Mouse (Mus musculus) midbrain, postnatal 0 days (tissue): ENCODE measurements at regions not wholly inside any gene's neighbourhood (a gene's known extent, or its start where the extent isn't known, plus 50 kb on each side); places are given as distances from the start of the nearest gene placed in this dataset.

ENCODE experiments used
- ATAC-seq: fragments of 200-750 bp; cut with Nextera tagmentation; 2 replicates; pipeline ENCODE4 v1.8.0; 2017; ENCODE audit warnings: moderate number of reproducible peaks, mild to moderate bottlenecking, moderate TSS enrichment, moderate library complexity; ENCODE audit not compliant: low FRiP score
- DNase-seq: peaks from one replicate; pipeline ENCODE4 v3.0.0-alpha.2; 2015; ENCODE audit warnings: low spot score
- H3K27ac ChIP-seq: fragments of 300-500 bp; sonication (generic); 2 replicates; pipeline ENCODE4 v1.5.1; 2014; ENCODE audit warnings: low read depth, mild to moderate bottlenecking, low read length, mixed read lengths
- H3K27me3 ChIP-seq: fragments of 300-500 bp; sonication (generic); 2 replicates; pipeline ENCODE4 v1.6.1; 2014; ENCODE audit warnings: low read length, control low read depth, mixed read lengths; ENCODE audit not compliant: insufficient read depth
- H3K36me3 ChIP-seq: fragments of 300-500 bp; sonication (generic); 2 replicates; pipeline ENCODE4 v1.6.1; 2014; ENCODE audit warnings: low read length, control low read depth, mixed read lengths; ENCODE audit not compliant: insufficient read depth
- H3K4me1 ChIP-seq: fragments of 300-500 bp; sonication (generic); 2 replicates; pipeline ENCODE4 v1.6.1; 2014; ENCODE audit warnings: mild to moderate bottlenecking, control low read depth, antibody characterized with exemption, low read length, mixed read lengths; ENCODE audit not compliant: insufficient read depth
- H3K4me2 ChIP-seq: fragments of 300-500 bp; sonication (generic); 2 replicates; pipeline ENCODE4 v1.6.1; 2014; ENCODE audit warnings: low read depth, mild to moderate bottlenecking, low read length, mixed read lengths; ENCODE audit not compliant: poor library complexity, severe bottlenecking
- H3K4me3 ChIP-seq: fragments of 300-500 bp; sonication (generic); 2 replicates; pipeline ENCODE4 v1.5.1; 2014; ENCODE audit warnings: low read depth, mild to moderate bottlenecking, low read length, moderate library complexity
- H3K9ac ChIP-seq: fragments of 300-500 bp; sonication (generic); replicated peaks from 2 replicates; pipeline ENCODE4 v1.6.1; 2014; ENCODE audit warnings: mild to moderate bottlenecking, low read length, moderate library complexity, mixed read lengths; ENCODE audit not compliant: poor library complexity, severe bottlenecking
- H3K9me3 ChIP-seq: fragments of 300-500 bp; sonication (generic); 2 replicates; pipeline ENCODE4 v1.6.1; 2016; ENCODE audit warnings: low read length, control low read depth
- CTCF ChIP-seq: IDR thresholded peaks from 2 replicates; pipeline ENCODE4 v1.5.1; 2016; ENCODE audit warnings: antibody characterized with exemption, mild to moderate bottlenecking
- WGBS: fragments of 180-500 bp; shearing (Covaris S2); extraction: QIAGEN DNeasy Blood & Tissue Kit; methylation state at CpG from one replicate; pipeline ENCODE4 v1.1.7; 2014; 5-methylcytosine and 5-hydroxymethylcytosine counted together

- no peaks in the 10 kb centered on the region for H3K9me3 ChIP-seq
- no peaks in the 10 kb centered on the region for H3K27me3 ChIP-seq
- ATAC-seq (no peak), DNase-seq (no peak)
- H3K4me2 ChIP-seq, result no peak overlapping the region
- no peak overlapping the region for H3K4me3 ChIP-seq
- H3K4me1 ChIP-seq, result no peaks in the 10 kb centered on the region
- no peak overlapping the region for H3K27ac ChIP-seq
- WGBS, result 83% methylated on average over 5 of the region's 5 CpGs
- H3K36me3 ChIP-seq, result no peaks in the 10 kb centered on the region
- no peak overlapping the region for H3K9ac ChIP-seq
- TF ChIP-seq CTCF, result no peak
Observed at GRCm38 (mm10) chr7:116857141-116857540, 353.0 kb downstream of the Nucb2 start.

- no peak overlapping the region for H3K27ac ChIP-seq
- H3K4me1 ChIP-seq, result no peaks in the 10 kb centered on the region
- no peaks in the 10 kb centered on the region for H3K36me3 ChIP-seq
- no peak for DNase-seq
- no peak for TF ChIP-seq CTCF
- no peak overlapping the region for H3K4me3 ChIP-seq
- ATAC-seq, result no peak
- no peaks in the 10 kb centered on the region for H3K27me3 ChIP-seq
- WGBS, result 92% methylated on average over 4 of the region's 4 CpGs
- H3K4me2 ChIP-seq, result no peak overlapping the region
- no peak overlapping the region for H3K9ac ChIP-seq
- no peaks in the 10 kb centered on the region for H3K9me3 ChIP-seq
Observed at GRCm38 (mm10) chr7:116857744-116858143, 353.6 kb downstream of the Nucb2 start.

GRCm38 (mm10) chr7:116882268-116882964 lies 378.2 kb downstream of the Nucb2 start:
- Histone ChIP-seq H3K36me3 (no peaks in the 10 kb centered on the region), H3K9ac (no peak overlapping the region), H3K4me1 (no peaks in the 10 kb centered on the region), H3K4me2 (no peak overlapping the region), H3K27ac (no peak overlapping the region), H3K9me3 (no peaks in the 10 kb centered on the region), H3K27me3 (no peaks in the 10 kb centered on the region), H3K4me3 (no peak overlapping the region)
- no peak for TF ChIP-seq CTCF
- ATAC-seq, result no peak
- WGBS, result 77% methylated on average over 5 of the region's 5 CpGs
- no peak for DNase-seq

GRCm38 (mm10) chr7:116893846-116894245 lies 389.7 kb downstream of the Nucb2 start:
- Histone ChIP-seq H3K4me2 (no peak overlapping the region), H3K9me3 (no peaks in the 10 kb centered on the region), H3K36me3 (no peaks in the 10 kb centered on the region), H3K27ac (no peak overlapping the region), H3K9ac (no peak overlapping the region), H3K27me3 (no peaks in the 10 kb centered on the region), H3K4me1 (no peaks in the 10 kb centered on the region), H3K4me3 (no peak overlapping the region)
- peak; percentile 78 for DNase-seq
- 71% methylated on average over 6 of the region's 6 CpGs for WGBS
- no peak for TF ChIP-seq CTCF
- no peak for ATAC-seq

- WGBS, result 52% methylated on average over 6 of the region's 6 CpGs
Observed at GRCm38 (mm10) chr7:116915797-116916196, 411.6 kb downstream of the Nucb2 start.

GRCm38 (mm10) chr7:116917921-116918670 lies 413.9 kb downstream of the Nucb2 start:
- H3K27me3 ChIP-seq, result no peaks in the 10 kb centered on the region
- H3K4me3 ChIP-seq, result no peak overlapping the region
- TF ChIP-seq CTCF, result no peak
- no peaks in the 10 kb centered on the region for H3K9me3 ChIP-seq
- H3K27ac ChIP-seq, result no peak overlapping the region
- DNase-seq (no peak), ATAC-seq (no peak)
- H3K4me1 ChIP-seq, result no peaks in the 10 kb centered on the region
- 88% methylated on average over 6 of the region's 6 CpGs for WGBS
- H3K4me2 ChIP-seq, result no peak overlapping the region
- no peak overlapping the region for H3K9ac ChIP-seq
- no peaks in the 10 kb centered on the region for H3K36me3 ChIP-seq

More at GRCm38 (mm10) chr7:116915797-116916196, 411.6 kb downstream of the Nucb2 start:
- ATAC-seq (no peak), DNase-seq (no peak)
- no peak overlapping the region for H3K27ac ChIP-seq
- no peak overlapping the region for H3K9ac ChIP-seq
- no peak overlapping the region for H3K4me3 ChIP-seq
- no peak for TF ChIP-seq CTCF
- no peak overlapping the region for H3K4me2 ChIP-seq
- H3K27me3 ChIP-seq, result no peaks in the 10 kb centered on the region
- no peaks in the 10 kb centered on the region for H3K4me1 ChIP-seq
- H3K36me3 ChIP-seq, result no peaks in the 10 kb centered on the region
- no peaks in the 10 kb centered on the region for H3K9me3 ChIP-seq
